Mouse (Mus musculus) inflammation-experienced regulatory T-cells, adult 6 months (primary cell): ENCODE measurements around the gene Map3k20. TPM values are rescaled to one million over a fixed set of nuclear protein-coding genes. Genes with fewer than 3 reads are reported as not detected.

ENCODE experiments used
- ATAC-seq: one replicate; pipeline ENCODE4 v1.8.0; 2017
- polyA plus RNA-seq, 3 experiments: library from polyadenylated mRNA; unstranded; fragments of 100-300 nt; shearing (Covaris generic); gene quantifications; one replicate each; pipeline ENCODE4 v1.2.1; 2017

Gene Map3k20
- polyA plus RNA-seq, result under 1 TPM in 2 of 3 experiments, not detected in 1; 0.20 to 0.55 TPM

DNA sequence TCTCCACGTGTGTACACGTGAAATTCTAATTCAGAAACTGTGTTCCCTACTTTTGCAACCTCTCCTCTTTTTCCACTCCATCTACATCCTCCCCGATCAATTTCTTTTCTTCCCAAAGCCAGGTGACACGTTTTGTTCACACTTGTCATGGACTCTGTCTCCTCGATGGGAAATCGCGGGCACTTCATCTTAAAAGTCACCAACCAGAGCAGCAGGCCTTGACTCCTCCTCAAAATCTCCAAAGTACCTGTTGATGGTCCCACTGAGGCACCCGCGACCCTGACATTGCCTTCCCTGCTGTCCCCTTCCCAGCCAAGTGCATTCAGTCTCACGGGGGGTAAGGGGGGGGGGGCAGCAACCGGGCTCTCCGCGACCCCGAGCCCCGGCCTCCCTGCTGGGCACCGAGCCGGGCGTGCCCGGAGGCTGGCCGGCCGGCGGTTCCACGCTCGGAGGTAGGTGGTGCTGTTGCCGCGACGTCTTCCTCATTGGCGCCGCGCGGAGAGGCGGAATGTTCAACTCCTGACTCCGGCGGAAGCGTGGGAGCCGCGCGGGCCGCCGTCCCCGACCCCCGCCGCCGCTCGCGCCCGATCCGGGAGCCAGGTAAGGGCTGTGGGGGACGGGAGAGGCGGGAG, at the start of gene Map3k20:
Gene Map3k20, plus strand, starts transcription at position 382 of the 632 bp plus-strand sequence.
- ATAC-seq, result peak; percentile 16

DNA sequence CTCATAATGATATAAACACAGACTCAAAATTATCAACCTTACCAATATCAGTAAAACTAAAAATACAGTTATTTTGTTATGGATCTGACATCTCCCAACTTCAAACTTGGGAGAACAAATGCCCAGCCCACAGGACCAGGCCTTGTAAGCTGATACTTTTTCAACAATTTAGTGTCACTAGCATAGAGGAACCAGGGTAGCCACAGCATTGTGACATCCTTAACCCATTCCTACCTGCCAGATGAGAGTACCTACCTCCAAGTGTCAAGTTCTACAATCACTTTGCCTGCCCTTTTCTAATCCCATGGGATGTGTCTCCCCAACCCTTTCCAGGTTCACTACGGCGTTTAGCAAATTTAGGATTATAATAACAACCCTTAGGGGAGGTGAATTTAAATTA, 47.0 kb upstream of the Map3k20 start:
- ATAC-seq, result no peak

DNA sequence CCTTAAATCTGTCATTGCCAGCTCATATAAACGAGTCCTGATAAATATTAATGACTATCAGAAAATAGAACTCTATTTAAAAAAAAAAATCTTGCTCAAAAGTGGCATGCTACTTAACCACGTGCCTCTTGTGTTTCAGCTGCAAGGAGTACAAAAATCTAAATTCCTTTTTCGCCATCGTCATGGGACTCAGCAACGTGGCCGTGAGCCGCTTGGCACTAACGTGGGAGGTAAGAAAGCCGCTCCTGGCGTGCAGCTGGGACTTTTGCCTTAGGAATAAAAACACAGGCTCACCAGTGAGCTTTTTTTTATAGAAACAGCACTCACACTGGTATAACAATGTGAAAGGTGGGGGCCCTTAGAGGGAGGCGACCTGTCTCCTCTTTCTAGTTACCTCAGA, 46.5 kb upstream of the Map3k20 start:
- no peak for ATAC-seq

DNA sequence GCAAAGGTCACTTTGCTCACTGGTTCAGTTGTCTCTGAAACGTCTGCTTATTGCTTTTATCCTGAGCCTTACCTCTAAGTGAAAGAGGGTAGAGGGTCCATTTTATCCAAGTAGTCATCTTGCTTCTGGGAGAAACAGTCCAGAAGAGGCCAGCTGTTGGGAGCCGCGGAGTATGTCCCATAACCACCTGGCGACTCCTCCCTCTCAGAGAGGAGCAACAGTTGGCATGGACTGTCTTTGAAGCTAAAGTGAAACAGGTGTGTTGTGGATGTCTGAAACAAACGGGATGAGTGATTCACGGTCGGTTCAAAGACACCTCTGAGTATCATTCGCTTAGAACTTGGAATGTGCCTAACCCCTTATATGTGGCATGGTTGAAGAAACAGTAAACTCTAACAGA, 46.0 kb upstream of the Map3k20 start:
- no peak for ATAC-seq

DNA sequence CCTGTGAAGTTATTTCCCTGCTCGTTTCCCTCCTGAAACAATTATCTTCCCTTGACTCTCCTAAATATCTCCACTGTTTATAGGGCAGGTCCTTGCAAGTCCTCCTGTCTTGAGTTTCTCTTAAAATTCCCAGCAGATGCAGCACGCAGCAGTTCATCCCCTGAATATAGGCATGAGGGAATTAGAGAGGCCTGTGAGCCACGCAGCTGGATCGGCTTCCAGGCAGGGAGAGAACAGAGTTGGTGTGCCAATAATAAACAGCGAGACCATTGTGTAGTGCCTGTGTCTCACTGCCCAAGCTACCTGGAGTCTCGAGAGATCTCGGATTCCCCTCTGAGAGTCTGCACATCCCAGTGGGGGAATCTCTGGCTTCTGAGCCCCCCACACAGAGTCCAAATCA, 45.4 kb upstream of the Map3k20 start:
- no peak for ATAC-seq

DNA sequence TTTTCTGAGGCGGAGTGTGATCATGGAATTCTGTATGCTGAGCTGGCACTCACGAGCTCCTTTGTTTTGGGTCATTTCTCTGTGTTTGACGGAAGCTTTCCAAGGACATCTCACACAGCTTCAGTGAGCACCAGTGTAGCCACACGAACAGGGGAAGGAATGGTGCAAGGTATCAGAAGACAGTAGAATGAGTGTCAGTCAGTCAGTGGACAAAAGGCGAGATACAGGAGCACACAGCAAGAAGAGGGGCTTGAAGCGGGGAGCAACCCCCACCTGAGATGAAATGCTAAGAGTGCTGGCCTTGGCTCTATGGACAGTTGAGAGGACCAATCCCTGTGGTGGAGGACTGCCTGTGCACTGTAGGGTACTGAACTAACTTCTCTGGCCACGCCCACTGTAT, 44.7 kb upstream of the Map3k20 start:
- no peak for ATAC-seq

DNA sequence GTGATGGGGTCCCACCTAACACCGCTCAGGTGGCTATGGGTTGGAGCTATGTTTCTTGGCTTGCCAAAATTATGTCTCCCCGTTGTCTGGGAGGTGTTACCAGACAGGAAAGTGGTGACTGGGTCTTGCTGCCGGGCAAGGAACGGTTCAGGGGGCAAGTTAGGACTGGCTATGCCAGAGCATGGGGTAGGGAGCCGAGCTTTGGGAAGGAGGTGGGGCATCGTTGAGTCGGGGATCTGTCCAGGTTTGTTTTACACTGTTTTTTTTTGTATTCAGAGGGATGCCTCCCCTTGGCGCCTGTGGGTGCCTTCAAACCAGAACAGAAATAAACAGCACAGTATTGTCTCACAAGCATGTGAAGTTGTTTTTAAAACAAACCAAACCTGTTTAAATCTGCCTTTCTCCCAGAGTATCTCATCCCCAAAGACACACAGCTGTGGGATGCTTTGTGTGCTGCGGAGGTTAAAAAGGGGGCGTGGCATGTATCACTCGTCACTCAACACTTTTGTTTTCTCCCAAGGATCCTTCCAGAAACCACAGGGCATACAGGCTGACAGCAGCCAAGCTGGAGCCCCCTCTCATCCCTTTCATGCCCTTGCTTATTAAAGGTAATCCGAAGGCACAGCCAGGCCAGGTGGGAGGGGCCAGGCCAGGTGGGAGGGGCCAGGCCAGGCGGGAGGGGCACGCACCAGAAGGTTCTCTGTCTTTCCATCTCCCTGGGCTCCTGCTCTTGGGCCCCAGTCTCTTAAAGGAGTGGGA, 43.5 kb upstream of the Map3k20 start:
- ATAC-seq, result no peak

DNA sequence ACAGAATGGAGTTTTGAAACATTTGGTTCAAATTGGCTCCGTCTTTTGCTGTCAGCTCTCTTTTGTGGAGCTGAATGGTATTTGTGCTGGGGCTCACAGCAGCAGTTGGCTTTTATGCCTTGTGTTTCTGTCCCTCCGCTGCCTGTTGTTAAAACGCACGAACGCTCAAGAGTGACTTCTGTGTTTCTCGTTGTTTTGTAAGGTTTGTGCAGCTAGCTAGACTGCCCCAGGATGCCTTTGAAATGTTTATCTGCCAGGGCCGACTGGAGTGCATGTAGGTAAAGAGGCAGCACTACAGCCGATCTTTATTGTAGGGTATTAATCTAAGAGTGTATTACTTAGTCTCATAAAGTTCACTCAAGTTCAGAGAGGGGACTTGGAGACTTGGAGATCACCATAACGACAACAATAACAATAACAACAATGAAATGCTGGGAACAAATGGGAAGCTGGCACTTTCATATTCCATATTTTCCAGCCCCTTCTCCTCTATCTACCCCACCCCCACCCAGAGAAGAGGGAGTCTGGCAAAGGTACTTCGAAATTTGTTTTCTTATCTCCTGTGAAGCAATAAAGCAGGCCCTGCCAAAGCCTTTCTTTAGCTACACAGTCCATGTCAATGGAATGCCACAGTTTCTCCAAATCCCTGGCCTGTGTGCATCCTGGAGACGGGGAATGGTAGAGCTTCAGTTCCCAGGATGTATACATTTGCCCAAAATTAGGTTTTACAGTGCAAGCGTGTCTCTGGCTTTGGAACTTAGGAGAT, 42.3 kb upstream of the Map3k20 start:
- no peak for ATAC-seq

DNA sequence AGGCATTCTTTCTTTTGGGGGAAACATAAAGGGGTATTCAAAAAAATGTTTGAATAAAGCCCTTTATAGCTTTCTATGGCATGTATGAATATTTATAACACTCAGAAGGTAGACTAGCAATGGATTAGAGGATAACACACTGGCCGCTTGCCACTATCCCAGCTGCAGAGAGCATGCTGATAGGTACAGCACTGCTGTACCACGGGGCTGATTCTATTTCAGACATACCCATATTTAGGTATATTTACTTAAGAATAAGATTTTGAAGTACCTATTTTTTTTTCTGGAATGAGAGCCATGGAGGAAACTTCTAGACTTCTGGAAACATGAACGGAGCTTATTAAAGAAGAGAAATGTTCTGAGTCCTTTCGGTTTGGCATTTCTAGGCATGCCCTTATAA, 39.8 kb upstream of the Map3k20 start:
- no peak for ATAC-seq

DNA sequence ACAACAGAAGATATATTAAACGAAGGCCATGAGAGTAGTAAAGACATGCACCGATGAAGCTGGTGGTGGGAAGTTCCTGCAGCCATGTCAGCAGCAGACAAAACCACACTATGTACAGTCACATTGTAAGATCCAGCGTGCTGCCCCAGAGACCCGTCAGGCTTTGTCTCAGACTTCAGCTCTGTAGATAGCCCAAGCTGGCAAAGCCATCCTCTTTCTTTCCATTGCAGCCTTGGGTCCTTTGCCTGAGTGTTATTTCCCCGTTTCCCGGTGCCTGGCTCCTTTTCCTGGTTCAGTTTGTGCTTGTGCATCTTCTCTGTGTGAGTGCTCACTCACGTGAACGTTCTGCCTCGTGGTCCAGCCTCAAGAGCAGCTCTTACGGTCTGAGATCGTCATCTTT, 39.1 kb upstream of the Map3k20 start:
- ATAC-seq, result no peak

DNA sequence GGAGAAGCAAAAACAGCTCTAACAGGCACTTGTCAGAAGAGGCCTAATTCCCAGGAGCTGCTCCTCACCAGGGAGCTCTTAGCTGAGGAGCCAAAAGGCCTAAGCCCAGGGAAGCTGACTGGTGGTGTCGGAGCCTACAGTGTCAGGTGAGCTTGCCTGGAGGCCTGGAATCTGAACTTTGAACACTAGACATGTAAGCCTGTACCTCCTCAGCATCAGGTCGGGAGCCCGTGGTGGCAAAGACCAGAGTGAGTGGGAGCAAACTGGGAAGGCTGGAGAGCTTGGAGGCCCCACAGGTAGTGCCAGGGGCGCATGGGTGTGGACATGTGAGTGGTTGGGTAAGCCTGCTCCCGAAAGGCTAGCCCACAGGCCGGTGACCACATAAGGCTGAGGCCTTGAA, 37.6 kb upstream of the Map3k20 start:
- ATAC-seq, result no peak

DNA sequence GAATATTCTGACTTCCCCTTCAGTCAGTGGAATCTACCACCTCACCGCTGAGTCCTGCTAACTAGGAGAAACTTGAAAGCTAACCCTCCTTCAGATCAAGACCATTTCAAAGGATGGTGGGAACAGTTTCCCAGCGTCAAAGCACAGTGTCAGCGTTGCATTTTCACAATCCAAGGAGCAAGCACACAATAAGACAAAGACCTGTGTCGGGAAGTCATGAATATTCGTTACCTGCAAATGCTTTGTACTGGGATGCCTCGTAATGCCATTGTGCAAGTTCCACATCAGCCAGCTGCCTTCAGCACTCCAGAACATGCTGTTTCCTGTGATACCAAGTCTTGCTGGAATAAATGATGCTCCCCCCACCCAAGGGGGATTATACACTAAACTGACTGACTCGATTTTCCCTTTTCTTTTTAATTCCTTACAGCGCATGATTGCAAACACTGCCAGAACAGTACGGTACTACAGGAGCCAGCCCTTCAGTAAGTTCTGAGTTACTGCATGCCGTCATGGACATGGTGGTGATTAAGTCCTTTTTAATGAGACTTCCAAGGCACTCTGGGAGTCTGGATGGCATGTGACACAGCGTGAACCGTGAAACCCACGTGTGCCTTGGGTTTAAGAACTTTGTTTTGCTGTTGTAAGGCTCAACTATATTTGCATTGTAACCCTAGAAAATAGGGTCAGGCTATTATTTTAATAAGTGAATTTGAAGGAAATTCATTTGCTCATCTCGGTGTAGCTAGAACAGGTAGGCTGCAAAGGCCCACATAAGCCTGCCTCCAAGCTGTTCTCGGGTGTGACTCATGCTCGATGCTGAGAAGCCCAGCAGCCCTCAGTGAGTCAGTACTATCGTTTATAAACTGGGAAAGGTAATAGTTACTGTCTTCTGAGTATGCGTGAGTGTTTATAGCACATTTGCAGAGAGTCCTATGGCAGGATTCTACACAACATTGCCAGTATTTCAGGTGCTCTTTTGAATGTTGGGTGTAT, 32.6 kb upstream of the Map3k20 start:
- no peak for ATAC-seq

DNA sequence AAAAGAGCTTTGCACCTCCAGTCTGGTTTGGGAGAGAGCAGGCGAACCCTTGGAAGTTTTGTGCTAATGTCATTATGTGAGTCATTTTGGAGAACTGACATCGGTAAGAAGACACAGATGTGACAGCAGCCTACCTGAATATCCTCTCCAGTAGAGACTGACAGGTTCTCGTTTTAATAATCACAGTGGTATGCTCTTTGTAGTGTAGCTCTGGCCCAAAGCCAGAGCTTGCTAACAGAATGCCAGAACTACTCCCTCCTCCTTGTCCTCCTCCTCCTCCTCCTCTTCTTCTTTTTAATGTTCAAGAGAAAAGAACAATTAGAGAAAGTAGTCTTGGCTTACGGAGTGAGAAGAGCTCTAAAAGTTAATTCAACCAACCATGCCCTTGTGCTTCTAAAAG, 31.6 kb upstream of the Map3k20 start:
- no peak for ATAC-seq

DNA sequence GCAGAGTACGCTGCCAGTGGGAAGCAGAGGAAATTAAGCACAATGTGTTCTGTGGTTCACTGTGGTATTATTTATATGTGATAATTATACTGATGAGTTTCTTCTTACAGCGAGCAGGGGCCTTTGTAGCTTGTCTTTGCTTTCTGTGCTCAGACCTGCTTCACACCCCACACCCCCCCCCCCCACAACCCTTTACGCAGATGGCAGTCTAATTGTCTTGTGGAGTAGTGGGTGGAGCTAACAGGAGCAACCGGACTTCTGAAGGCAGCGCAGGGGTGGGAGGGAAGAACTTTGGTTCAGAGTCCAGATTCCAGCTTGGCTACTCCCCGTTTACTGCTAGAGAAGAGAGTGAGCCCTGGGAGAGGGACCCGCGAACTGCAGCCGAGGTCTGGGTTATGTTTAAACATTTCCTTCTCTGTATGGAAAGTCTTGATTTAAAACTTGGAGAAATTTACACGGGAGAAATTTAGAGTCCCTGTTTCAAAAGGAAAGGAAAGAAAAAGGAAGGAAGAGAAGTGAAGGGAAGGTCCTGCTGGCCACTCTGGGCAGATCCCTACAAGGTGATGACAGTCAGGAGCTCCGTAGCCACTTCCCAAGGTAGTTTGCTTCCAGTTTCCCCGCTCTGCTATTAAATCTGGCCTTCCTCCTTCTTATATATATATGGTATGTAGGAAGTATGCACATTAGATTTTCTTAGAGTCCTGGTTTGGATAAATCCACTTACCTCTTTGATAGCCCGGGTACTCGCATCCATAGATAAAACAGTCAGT, 30.4 kb upstream of the Map3k20 start:
- ATAC-seq, result no peak

DNA sequence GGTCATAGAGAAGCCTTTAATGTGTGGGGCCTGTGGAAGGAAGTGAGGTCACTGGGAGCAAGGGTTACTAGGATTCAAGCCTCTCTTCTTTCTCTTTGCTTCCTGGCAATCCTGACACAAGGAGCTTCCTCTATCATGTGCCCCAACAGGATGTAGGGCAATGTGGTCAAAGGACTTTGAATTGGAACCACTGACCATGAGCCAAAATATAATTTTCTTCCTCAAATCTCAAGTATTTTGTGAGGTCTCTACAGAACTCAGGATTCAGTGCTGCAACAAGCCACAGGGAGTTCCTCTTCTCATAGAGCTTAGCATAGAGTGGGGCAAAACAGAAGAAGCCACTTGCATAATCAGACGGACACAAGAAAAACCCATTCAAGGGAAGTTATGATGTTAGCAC, 24.7 kb upstream of the Map3k20 start:
- no peak for ATAC-seq

DNA sequence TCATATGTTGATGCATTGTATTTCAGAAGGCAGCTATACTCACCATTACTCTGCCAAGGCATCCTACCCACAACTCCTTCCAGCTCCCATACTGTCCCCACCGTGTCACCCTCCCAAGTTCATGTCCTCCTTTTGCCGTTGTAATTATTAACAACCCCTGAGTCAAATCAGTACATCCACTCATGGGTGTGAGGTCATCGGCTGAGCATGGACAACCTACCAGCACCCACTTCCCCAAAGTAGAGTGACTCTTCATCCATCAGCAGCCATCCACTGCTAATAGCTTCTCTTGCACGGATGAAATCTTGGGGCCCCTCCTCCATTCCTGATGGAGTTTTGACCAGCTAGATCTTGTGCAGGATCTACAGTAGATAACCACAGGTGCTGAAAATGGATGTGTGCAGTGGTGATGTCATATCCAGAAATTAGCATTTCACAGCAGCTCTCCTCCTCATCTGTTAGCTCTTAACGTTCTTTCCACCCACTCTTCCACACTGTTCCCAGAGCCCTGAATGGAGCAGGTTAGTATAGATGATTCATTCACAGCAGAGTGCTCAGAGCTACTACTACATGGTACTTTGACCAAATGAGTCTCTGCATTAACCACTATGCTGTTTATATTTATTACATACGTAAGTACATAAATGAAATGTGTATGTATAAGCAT, 22.5 kb upstream of the Map3k20 start:
- ATAC-seq, result no peak

DNA sequence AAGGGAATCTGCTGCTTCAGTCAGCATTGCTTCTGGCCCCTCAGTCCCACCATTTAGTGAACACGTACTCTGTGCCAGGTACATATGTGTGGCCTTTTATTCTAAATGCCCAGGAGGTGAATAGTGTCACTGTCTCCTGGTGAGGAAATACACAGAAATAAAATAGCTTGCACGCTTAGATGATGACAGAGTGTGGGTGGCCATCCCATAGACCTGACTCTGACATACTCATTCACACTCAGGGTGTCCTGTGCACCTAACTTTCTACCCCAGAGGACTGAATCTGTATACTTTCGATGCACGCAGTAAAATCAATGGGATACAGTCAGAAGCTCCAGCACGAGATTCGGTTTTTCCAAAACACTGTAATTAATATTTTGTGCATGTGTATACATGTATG, 18.0 kb upstream of the Map3k20 start:
- no peak for ATAC-seq

DNA sequence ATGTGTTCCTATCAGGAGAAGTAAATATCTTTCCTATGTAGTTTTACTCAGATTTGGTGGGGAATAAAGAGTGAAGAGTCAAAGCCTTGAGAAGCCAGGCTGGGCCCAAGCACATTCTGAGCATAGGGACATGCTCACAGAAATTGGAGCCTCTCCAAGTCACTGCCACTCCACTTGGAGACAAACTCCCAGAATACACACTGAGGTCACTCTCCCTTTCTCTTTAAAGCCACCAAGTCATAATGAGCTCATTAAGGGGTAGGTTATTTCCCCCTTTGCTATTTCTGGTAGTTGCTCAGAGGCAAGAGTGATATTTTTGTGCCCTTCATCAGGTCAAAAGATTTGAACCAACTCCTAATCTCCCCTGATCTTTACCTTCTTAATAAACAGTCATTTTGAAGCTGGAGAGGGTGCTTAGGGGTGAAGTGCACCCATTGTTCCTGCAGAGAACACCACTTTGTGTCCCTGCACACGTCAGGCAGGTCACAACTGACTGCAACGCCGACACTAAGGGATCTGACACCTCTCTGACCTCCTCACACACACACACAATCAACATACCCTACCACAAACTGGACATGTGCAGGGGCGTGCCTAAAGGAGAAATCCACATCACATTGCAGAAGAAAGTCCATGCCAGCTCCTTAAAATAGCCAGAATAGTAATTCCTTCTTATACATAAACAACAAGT, 15.6 kb upstream of the Map3k20 start:
- no peak for ATAC-seq

DNA sequence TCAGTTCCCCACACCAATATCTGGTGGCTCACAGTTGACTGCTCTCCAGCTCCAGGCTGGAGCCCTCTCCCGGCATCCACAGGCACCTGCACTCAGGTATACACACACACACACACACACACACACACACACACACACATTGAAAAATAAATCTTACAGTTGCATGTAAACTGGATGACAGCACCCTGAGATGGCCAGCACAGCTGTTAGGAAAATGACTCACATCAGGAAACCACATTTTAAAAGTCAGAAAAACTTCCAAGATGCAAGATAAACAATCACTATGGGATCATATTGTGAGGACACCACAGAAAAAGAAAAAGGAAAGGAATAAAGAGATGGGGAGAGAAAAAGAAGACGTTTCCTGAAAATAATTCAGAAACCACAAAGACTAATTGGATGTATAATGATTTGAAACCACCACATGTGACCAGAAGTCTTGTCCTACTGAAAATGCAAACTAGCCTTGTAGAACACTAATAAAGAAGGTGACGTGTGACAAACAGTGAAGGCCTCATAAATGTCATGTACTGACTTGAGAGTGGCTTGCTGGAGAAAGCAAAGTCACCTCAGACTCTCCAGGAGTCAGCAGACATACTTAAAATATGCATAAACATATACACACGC, 7.1 kb upstream of the Map3k20 start:
- ATAC-seq, result no peak

DNA sequence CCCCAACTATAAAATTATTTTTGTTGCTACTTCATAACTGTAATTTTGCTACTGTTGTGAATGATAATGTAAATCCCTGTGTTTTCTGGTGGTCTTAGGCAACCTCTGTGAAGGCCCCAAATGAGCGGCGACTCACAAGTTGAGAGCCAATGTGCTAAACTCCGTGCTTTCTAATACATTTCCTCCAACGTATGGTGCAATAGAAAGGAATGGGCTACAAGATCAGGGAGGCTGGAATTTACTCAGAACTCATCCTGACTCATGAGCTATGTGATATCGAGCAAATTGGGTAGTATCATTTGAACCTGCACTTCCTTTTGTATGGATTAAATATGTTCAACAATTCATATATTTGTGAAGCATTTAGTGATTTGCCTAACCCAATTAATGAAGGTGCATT, 4.9 kb upstream of the Map3k20 start:
- no peak for ATAC-seq
